Mouse (Mus musculus) lung, postnatal 0 days (tissue): ENCODE measurements around the gene Arhgap10.

Experiments
- CTCF ChIP-seq: IDR thresholded peaks from 2 replicates; pipeline ENCODE4 v1.5.1; 2016; ENCODE audit warnings: antibody characterized with exemption, mild to moderate bottlenecking
- EP300 ChIP-seq: IDR thresholded peaks from 2 replicates; pipeline ENCODE4 v1.6.1; 2016; ENCODE audit warnings: antibody characterized with exemption, mild to moderate bottlenecking, control low read depth

GRCm38 (mm10) chr8:77351177-77351860 is 166.4 kb downstream of the Arhgap10 start:
- no peak for TF ChIP-seq CTCF
- TF ChIP-seq EP300 = no peak
